Mouse (Mus musculus): ENCODE data around the gene Mtx2. TPM values are rescaled to one million over a fixed set of nuclear protein-coding genes. Genes with fewer than 3 reads are reported as not detected.
A peak's percentile ranks its signal among the peaks of the same experiment; 100 is the strongest.

The Mtx2 gene
- 10 to 100 TPM; 44.0 to 47.6 TPM for total RNA-seq (2021)
- long read RNA-seq, experiment 1, transcript Mtx2-201 (10 exons, 2,950 nt), result major isoform, 61 of 71 reads
- long read RNA-seq, experiment 1, partial matches to known transcripts, result 1 of 71 reads
- long read RNA-seq, experiment 1, other reads (novel, unspliced or antisense), result 8 of 71 reads
- long read RNA-seq, experiment 2, transcript Mtx2-201 (10 exons, 2,950 nt), result major isoform, 62 of 64 reads
- long read RNA-seq, experiment 2, partial matches to known transcripts, result 0 of 64 reads
- long read RNA-seq, experiment 2, other reads (novel, unspliced or antisense), result 2 of 64 reads

DNA sequence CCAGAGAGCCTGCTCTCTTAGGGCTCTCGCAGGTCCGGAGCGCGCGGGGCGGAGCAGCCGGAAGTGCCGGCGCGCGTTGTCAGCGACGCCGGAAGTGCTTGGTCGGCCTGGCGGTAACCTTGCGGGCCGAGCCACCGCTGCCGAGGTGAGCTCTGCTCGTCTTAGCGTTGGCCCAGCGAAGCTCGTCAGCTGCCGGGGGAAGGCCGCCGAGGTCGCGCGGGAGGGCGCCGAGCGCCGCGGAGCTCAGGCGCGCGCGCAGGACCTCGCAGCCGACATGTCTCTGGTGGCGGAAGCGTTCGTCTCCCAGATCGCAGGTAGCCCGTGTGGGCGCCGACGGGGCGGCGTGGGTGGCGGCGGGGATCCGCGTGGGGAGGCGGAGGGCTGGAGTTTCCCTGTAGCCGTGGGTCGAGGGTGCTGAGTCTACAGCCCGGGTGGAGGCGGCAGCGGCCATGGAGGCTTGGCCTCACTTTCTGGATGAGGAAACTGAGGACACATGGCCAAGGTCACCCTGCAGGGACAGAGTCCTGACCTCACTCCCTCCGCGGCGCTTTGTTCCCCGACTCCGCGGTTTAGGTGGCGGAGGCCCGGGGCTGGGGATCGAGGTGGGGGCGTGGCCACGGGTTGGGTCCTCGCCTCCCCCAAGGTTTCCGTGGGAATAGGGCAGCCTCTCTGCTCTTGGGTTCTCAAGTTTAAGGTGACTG is at the start of gene Mtx2:
Mtx2 (plus strand) TSS at position 74 of the 701 bp plus-strand sequence.
- DNase-seq (ENCODE audit: low spot score in 2 of 2), result peak; percentile 72 to 86

DNA sequence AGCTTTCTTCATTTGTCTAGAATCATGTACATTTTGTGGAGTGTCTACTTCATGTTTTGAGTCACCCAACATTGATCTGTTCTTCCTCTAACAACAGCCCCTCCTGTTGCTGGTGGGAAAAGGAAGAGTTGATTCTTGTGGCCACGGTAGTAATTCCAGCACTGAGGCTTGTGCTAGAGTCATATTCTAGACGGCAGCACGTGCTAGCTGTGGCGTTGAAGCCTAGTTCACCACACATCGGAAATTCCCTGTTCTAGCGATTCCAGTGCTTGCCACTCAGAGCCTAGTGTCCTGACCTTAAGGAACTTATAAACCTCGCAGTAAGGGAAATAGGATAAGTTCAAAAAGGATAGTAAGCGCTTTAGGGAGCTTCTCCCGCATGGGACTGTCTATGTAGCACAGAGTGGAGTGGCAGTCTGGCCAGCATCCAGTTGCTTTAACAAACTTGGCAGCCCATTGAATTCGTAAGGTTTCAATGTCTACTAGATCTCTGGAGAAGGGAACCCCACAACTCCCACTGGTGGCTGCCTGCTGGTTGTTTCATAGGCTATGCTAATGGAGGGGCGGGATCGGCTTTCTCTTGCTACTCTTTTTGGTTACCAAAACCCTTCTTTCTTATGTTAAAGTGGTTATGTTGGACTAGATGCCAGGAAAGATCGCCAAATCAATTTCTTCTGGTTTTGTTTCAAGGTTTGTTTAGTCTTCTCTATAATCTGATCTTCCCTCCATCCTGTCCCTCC is 47.9 kb upstream of the Mtx2 start:
- DNase-seq (ENCODE audit: low spot score in 2 of 2), result no peak

DNA sequence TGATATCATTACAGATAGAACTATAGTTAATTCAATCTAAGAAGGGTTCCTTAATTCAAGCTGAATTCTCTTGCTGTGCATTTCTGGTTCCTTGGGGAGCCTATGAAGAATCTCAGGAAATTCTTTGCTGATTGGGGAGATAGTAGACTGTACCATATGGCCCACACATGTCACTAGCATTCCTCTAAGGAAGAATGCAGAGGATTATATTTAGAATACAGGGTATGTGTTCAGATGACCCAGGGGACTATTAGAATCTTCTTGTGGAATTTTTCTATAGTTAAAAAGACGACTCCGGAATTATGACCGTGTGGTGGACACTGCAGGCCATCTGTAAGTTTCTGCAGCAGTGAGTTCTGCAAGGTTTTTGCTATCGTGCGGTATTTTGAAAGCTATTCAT is 44.2 kb upstream of the Mtx2 start:
- no peak for DNase-seq (ENCODE audit: low spot score in 2 of 2)

DNA sequence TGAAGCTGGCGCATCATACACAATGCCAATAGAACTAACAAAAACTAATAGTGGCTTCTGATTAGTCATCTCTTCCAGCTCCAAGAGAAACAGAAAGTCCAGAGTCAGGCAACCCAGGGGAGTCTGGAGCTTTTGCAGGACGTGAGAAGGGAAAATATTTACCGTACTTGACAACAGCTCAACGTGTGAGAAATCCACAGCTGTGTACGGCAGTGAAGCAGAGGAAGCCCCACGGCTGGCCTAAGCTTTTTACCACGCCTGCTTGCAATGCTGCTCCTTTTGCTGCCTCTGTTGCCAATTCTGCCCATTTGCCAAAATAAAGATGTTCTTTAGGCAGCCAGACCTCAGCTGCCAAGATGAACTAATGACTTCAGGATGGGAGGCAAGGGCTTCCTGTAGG is 30.1 kb upstream of the Mtx2 start:
- no peak for DNase-seq (ENCODE audit: low spot score in 2 of 2)

DNA sequence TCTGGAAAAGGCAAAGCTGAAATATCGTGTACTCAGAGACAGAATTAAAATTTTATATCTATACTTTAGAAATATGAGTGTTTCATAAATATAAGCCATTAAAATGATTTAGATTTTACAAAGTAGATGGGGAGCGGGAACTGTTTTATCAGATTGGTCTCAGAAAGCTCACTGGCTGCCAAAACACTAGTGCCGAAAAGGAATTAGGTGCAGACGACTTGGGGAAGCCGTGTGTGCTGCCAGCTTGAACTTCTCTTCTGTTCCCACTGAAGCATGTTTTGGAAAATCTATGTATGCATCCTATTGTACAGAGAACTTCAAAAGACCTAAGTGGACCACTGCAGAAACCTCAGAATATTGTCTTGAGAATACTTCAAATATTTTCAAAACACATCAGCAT is 17.2 kb upstream of the Mtx2 start:
- no peak for DNase-seq (ENCODE audit: low spot score in 2 of 2)

DNA sequence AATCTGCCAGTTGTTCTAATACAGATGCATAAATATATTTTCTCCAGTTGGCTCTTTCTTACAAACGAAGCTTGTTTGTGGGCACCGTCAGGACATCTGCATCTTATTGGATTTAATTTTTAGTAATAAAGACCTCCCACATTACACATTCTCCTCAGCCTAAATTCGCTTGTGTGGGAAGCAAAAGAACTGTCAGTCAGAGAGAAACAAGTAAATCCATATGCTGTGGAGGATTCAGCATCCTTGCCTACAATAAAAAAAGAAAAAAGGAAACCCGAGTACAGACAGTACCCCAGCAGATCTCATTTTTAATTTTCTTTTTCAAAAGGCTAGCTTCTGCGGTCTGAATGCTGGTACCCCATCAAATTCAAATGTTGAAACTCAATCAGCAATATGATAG is 2.9 kb upstream of the Mtx2 start:
- no peak for DNase-seq (ENCODE audit: low spot score in 2 of 2)

DNA sequence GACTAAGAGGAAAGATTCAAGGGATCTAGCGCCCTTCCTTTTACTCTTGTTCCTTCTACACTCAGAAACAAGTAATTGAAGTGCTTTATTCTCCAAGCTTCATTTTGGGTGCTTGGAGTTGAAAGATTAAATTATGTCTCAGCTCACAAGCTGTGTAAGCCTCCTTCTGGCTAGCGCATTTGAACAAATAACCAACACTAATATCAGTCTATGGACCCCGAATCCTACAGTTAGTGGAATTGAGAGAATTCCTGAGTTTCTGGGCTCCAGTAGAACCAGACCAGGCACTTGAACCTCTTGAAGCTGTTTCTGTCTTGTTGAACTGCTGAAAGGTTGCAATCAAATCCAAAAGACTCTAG is 253 bp upstream of the Mtx2 start:
- no peak for DNase-seq (ENCODE audit: low spot score in 2 of 2)

DNA sequence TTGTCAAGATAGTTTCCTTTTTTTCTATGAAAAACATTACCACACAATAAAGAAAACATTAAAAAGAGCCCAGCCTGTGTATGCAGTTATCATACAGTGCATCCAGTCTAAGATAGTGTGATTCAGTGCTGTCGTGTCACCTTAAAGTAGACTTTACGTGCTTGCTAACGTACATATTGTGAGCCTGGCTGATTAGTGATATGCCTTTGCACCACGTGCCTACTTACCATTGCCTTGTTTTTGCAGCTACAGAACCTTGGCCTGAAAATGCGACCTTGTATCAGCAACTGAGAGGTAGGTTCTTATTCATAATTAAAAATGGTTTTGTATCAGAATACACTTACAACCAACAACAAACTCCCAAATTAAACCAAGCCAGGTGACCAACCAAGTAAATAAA is 21.4 kb downstream of the Mtx2 start:
- DNase-seq (ENCODE audit: low spot score in 2 of 2), result no peak

DNA sequence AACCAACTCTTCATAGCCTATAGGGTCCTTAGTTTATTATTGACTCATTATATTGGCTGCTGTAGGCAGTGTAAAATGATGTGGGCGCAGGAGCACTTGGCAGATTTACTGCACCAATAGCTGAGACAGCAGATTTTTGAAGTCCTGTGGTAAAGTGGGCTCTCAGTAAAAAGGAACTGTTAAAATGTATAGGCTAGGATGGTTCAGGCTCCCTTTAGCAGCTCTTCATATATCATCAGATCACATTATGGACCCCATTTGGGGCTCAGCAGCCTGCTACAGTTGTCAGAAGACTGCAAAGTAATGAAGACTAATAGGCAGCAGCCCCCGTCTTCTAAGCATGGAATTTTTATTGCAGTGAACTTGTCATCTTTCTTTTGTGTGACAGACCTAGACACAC is 21.9 kb downstream of the Mtx2 start:
- no peak for DNase-seq (ENCODE audit: low spot score in 2 of 2)

DNA sequence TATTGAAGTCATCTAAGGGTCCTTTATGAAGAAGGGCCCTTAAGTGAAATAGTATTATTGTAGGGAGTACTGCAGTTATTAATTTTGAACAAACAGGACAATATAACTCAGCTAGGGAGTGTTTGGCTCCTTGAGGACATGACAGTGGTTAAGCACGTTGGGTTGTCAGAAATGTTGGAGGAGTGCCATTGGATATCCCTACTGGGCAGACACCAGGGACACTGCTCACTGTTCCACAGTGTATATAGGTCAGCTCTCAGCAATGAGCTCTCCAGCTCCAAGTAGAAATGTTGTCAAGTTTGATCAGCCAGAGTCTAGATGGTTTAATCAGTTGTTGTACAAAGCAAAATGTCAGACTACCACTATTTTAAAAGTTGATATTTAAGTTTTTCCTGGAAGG is 24.4 kb downstream of the Mtx2 start:
- DNase-seq (ENCODE audit: low spot score in 2 of 2), result no peak

DNA sequence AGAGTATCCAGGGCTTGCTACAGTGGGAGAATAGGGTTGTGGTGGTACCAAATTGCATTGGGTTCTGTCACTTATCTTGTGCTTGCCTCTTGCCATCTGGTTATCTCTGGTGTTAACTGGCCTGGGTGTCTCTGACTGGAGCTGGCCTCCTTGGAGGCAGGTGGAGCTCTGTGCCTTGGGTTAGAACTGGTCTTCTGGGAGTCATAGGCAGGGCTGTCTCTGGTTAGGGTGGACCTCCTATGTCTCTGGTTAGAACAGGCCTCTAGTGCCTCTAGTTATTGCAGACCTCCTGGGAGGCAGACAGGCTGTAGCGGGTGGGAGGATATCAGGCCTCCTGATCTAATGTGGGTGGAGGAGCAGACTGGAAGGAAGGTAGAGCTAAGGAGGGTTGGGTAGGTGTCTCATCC is 36.5 kb downstream of the Mtx2 start:
- no peak for DNase-seq (ENCODE audit: low spot score in 2 of 2)

DNA sequence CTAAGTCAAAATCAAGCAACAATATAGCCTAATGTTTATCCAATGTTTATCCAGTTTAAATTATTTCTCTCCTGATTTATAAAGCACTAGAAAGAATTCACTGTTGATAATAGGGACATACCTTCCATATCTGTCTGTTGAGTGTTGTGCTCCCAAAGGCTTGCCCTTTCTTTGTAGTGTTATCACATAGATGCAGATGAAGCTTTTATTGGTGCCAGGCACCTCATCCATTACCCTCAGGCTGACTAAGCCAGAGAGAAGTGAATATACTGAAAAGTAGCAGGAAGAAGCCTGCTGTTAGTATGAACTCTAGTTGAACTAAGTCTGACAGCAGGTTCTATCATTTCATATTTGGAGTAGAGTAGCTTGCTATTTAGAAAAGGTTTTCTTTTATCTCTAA is 39.8 kb downstream of the Mtx2 start:
- no peak for DNase-seq (ENCODE audit: low spot score in 2 of 2)

DNA sequence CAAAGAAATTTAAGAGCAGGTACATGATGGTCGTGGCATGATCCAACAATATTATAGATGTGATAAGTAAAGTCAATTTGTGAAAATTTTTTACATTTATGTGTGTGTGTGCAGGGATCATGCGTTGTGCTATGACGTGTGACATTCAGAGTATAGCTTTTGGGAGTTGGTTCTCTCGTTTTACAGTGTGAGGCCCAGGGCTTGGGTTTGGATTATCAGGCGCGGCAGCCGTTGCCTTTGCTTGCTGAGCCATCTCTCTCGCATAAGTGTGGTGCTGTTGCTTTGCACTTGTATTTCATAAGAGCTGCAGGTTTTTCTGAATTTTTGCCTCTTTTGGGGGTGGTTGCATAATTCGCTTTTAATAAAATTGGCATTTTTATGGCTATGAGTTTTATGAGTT is 48.4 kb downstream of the Mtx2 start:
- DNase-seq (ENCODE audit: low spot score in 2 of 2), result no peak

DNA sequence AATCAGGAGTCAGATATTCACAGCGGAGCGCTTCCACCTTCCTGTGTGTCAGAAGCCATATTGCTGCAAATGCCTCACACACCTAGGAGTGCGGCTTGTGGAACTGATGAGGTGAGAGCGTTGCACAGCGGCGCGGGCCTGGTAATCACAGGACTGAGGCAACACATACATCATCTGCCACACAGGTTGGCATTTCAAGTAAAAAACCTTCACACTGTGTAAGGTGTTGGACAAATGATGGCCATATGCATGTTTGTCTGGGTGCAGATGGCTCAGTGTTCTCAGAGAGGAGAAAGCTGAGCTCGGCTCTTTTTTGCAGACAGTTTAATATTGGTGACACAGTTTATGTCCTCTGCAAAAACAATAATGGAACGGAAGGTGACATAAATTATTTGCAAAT is 58.8 kb downstream of the Mtx2 start:
- no peak for DNase-seq (ENCODE audit: low spot score in 2 of 2)

DNA sequence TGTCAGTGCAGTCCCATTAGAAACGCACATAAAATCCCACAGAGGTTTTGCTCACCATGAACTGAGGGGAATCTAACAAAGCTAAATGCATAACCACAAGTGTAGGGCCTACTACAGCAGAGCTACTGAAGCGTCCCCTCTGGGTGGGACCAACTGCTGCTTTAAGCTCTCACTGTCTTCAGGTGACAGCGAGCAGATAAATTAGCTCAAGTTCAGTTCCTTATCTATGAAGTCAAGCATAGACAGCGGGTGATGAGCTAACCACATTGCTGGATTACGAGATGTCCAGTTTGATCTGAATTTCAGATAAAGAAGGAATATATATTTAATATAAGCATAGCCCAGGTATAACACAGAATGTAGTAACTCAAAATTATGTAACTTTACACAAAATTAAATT is 66.3 kb downstream of the Mtx2 start:
- DNase-seq (ENCODE audit: low spot score in 2 of 2), result no peak

DNA sequence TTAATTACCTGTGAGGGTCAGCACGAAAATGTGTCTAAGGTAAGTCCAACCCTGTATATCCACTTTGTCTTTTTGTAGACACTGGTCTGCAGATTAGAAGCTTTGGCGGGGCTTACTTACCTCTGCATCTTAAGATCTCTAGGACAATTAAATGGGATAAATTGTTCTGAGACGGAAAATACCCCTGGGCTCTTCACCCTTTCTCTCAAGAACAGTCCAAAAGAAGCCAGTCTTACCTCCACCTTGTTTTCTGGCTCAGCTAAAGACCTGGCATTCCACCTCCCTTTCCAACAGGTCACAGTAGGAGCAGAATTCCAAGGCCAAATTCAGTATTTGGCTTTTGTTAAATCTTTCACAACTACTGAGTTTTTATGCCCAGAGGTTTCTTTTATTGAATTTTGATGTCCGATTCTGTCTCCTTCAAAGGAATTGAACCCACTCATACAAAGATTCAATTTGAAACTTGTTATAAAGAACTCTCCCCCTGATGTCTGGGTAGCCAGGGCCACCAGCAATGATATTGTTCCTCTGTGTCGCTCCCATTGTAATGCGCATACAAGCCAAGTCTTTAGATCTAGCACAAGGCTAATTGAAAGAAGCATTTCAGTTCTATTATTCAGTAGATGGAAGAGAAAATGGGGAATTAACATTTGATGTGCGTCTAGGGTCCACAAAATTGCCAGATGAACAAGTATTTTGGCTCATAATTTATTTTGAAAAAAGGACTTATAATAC is 67.4 kb downstream of the Mtx2 start:
- DNase-seq (ENCODE audit: low spot score in 2 of 2), result no peak

DNA sequence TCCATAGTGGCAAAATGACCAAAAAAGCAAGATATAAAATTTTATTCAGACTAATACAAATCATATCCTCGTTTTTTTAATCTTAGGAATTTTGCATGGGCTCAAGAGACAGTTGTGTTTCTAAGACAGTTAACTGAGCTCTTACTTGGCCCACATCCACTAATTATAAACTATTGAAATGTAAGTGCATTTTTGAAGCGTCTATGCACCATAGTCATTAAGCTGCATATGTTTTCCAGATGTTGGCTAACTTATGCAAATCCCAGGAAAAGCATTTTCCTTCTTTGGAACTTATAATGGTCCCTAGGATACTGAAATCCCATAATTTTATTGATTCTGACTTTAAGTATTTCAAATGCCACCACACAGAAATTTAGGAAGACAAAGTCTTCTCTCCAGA is 68.5 kb downstream of the Mtx2 start:
- no peak for DNase-seq (ENCODE audit: low spot score in 2 of 2)

DNA sequence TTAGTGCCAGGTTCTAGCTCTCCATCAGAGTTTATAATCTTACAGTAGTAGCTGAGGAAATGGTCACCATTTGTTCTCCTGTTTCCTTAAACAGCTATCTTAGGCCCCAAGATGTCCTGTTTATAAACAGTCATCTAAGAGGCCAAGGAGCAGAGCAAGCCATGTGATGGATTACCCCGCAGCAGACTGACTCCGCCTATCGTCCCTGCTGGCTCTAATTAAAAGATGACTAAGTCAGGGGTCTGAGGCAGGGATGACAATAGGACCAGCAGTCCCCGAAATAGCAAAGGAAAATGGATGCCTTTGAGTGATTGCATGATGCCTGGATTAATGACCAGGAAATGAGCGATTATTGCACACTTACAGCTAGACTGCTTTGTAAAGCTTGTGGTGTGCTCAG is 74.4 kb downstream of the Mtx2 start:
- DNase-seq (ENCODE audit: low spot score in 2 of 2), result no peak

DNA sequence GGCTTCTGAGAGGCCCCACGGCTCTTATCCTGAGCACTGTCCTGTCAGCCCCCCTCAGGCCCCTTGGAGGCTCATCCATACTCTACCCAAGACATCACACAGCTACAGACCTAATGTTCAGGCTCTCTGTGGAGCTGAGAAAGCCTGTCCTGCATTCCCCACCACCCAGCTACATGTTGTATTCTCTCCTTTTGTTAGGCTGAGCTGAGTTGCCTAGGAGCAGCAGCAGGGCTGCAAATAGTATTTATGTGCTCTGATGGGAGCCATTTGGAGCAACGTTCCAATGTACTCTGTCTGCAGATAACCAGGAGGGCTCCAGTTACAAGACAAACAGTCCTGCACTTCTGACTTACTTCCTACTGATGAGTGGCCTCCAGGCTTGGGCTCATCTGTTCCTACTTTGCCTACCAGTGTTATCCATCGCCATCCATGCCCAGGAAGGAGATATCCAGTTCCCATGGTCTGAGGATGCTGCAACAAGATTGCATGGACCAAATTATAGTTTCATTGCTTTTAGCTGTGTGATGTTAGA is 76.2 kb downstream of the Mtx2 start:
- no peak for DNase-seq (ENCODE audit: low spot score in 2 of 2)

DNA sequence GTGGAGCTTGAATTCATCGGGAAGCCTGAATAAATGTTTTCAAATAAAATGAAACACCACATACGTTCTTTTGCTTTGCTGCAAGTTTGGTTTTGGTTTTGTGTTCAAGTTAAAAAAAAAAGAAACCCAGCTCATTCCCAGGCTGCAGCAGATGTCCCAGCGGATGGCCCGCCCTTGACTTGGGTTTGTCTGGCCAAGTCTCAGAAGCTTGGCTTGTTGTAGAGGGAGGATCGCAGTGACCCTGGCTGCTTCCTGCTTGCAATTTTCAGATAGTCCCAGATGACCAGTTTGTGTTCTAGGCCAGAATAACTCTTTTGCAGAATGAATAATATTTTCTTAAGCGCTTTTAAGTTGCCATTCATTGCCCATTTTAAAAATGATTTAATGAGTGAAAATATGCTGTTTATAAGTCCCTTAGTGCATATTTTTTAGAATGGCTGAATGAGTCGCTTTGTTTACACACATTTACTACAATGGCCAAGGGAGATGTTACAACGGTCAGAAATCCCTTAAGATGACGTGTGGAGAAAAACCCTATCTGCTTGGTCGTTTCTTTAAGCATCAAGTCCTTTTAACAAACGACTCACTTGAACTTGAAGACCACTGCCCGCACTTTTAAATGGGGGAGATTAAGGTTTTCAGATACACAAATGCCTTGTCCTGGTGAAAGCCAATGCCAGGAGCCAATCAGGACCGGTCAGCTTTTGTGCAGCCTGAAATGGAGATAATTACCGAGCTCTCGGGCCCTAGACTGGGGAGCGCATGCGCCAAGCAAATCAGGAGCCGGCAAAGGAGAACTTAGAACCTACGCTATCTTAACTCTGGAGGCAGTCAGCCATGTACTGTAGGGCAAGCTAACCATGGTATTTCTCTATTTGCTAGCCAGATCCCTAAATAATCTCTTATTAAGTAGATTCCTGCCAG is 82.0 kb downstream of the Mtx2 start:
- no peak for DNase-seq (ENCODE audit: low spot score in 2 of 2)
